Mouse (Mus musculus) liver, embryonic 11.5 days (tissue): ENCODE results near the gene Pkn2. TPM values are rescaled to one million over a fixed set of nuclear protein-coding genes. Genes with fewer than 3 reads are reported as not detected.

ENCODE experiments used
- ATAC-seq: fragments of 200-750 bp; cut with Nextera tagmentation; replicated peaks from 2 replicates; pipeline ENCODE4 v1.8.0; 2017; ENCODE audit warnings: moderate number of reproducible peaks, mild to moderate bottlenecking, moderate TSS enrichment, moderate library complexity; ENCODE audit not compliant: low FRiP score
- DNase-seq: peaks from one replicate; pipeline ENCODE4 v3.0.0-alpha.2; 2017; ENCODE audit warnings: low spot score
- H3K27ac ChIP-seq: fragments of 300-500 bp; sonication (generic); 2 replicates; pipeline ENCODE4 v1.5.1; 2014; ENCODE audit warnings: mild to moderate bottlenecking, low read depth, low read length, control low read depth
- H3K27me3 ChIP-seq: fragments of 300-500 bp; sonication (generic); replicated peaks from 2 replicates; pipeline ENCODE4 v1.6.1; 2014; ENCODE audit warnings: low read length, mixed read lengths; ENCODE audit not compliant: control insufficient read depth, insufficient read depth
- H3K36me3 ChIP-seq: fragments of 300-500 bp; sonication (generic); 2 replicates; pipeline ENCODE4 v1.6.1; 2014; ENCODE audit warnings: mild to moderate bottlenecking, low read length, moderate library complexity, mixed read lengths; ENCODE audit not compliant: control insufficient read depth, insufficient read depth
- H3K4me1 ChIP-seq: fragments of 300-500 bp; sonication (generic); replicated peaks from 2 replicates; pipeline ENCODE4 v1.6.1; 2014; ENCODE audit warnings: low read length, mixed read lengths; ENCODE audit not compliant: control insufficient read depth, insufficient read depth
- H3K4me2 ChIP-seq: fragments of 300-500 bp; sonication (generic); 2 replicates; pipeline ENCODE4 v1.6.1; 2014; ENCODE audit warnings: mild to moderate bottlenecking, control low read depth, moderate library complexity
- H3K4me3 ChIP-seq: fragments of 300-500 bp; sonication (generic); 2 replicates; pipeline ENCODE4 v1.5.1; 2014; ENCODE audit warnings: low read depth, low read length, control low read depth
- H3K9ac ChIP-seq: fragments of 300-500 bp; sonication (generic); 2 replicates; pipeline ENCODE4 v1.6.1; 2014; ENCODE audit warnings: low read depth, low read length, control low read depth
- H3K9me3 ChIP-seq: fragments of 300-500 bp; sonication (generic); 2 replicates; pipeline ENCODE4 v1.6.1; 2016; ENCODE audit warnings: low read length, inconsistent platforms, mixed read lengths; ENCODE audit not compliant: control insufficient read depth
- WGBS: fragments of 180-500 bp; shearing (Covaris S2); extraction: QIAGEN DNeasy Blood & Tissue Kit; methylation state at CpG from one replicate; pipeline ENCODE4 v1.1.7; 2014; 5-methylcytosine and 5-hydroxymethylcytosine counted together
- polyA plus RNA-seq: library from polyadenylated mRNA; unstranded; fragments of >200 nt; fragmentation: Nextera tagmentation; extraction: Ambion mirVana; gene quantifications from 2 replicates; pipeline ENCODE4 v1.2.1, GENCODE M21; 2014

Pkn2 gene
- polyA plus RNA-seq, result 42.7 and 43.6 TPM in 2 replicates

DNA sequence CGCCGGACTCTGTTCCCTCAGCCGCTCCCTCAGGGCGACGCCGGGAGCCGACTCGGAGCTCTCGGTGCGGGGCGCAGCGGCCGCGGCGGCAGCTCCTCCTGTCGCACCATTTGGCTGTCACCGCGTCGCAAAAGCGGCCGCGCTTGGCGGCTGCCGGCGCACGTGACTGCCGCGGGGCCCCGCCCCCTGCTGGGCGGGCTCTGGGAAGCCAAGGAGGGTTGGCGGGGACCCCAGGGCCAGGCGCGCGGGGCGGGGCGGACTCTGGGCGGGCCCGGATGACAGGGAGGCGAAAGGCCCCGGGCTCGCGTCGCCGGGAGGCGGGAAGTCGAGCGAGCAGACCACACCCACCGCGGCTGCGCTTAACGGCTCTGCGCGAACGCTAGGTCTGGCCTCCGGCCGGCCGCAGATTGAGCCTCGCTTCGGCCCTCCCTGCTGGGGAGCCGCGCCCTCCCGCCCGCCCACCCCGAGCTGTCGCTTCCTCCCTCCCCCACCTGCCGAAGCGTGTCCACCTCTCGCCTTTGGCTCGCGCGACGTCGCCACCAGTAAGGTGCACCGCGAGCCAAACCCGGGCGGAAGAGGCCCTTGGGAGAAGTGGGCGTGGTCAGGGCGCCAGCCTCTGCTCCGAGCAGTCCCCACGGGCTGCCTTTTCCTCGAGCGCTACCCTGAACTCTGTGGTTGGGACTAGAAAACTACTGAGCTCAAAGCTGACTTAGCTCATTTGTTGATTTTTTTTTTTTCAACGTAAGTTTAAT is at the start of gene Pkn2:
Gene Pkn2 (minus strand): TSS at position 133 of the 752 bp plus-strand sequence.
- ATAC-seq (peak; percentile 95), DNase-seq (peak; percentile 99)
- Histone ChIP-seq H3K9me3 (no peaks in the 10 kb centered on the region), H3K27me3 (no peaks in the 10 kb centered on the region), H3K9ac (peak within 1 kb of the TSS; percentile 98), H3K4me3 (peak within 1 kb of the TSS; percentile 99), H3K4me1 (peaks cover 16% of the 10 kb centered on the region), H3K27ac (peak within 1 kb of the TSS; percentile 99), H3K4me2 (peak within 1 kb of the TSS; percentile 68), H3K36me3 (no peaks in the 10 kb centered on the region)
- WGBS, result under 1% methylated on average over 69 of the region's 84 CpGs

- H3K4me3 ChIP-seq, result no peak overlapping the region
- no peaks in the 10 kb centered on the region for H3K9me3 ChIP-seq
- no peaks in the 10 kb centered on the region for H3K36me3 ChIP-seq
- no peak for DNase-seq
- WGBS, result 76% methylated on average over 2 of the region's 2 CpGs
- no peak for ATAC-seq
- H3K4me2 ChIP-seq, result no peak overlapping the region
- no peak overlapping the region for H3K9ac ChIP-seq
- H3K27ac ChIP-seq, result no peak overlapping the region
- no peaks in the 10 kb centered on the region for H3K4me1 ChIP-seq
- no peaks in the 10 kb centered on the region for H3K27me3 ChIP-seq
Measured at GRCm38 (mm10) chr3:142929906-142930305, 48.1 kb upstream of the Pkn2 start.

- ATAC-seq (peak; percentile 36; the same call in 1 of the 2 replicates), DNase-seq (no peak)
- Histone ChIP-seq H3K4me2 (no peak overlapping the region), H3K4me1 (no peaks in the 10 kb centered on the region), H3K27me3 (no peaks in the 10 kb centered on the region), H3K36me3 (no peaks in the 10 kb centered on the region), H3K9ac (no peak overlapping the region), H3K9me3 (no peaks in the 10 kb centered on the region), H3K27ac (no peak overlapping the region), H3K4me3 (no peak overlapping the region)
- WGBS, result 84% methylated on average over 3 of the region's 3 CpGs
Measured at GRCm38 (mm10) chr3:142927311-142927710, 45.5 kb upstream of the Pkn2 start.

GRCm38 (mm10) chr3:142924831-142925348 is 43.1 kb upstream of the Pkn2 start:
- Histone ChIP-seq H3K4me3 (no peak overlapping the region), H3K36me3 (no peaks in the 10 kb centered on the region), H3K27me3 (no peaks in the 10 kb centered on the region), H3K4me1 (no peaks in the 10 kb centered on the region), H3K9ac (no peak overlapping the region), H3K27ac (no peak overlapping the region), H3K4me2 (no peak overlapping the region), H3K9me3 (no peaks in the 10 kb centered on the region)
- WGBS, result 83% methylated on average over 2 of the region's 2 CpGs
- ATAC-seq (no peak), DNase-seq (no peak)

GRCm38 (mm10) chr3:142919070-142919469 is 37.3 kb upstream of the Pkn2 start:
- WGBS, result 63% methylated on average over 3 of the region's 3 CpGs
- H3K4me1 ChIP-seq, result no peaks in the 10 kb centered on the region
- H3K4me3 ChIP-seq, result no peak overlapping the region
- no peak overlapping the region for H3K4me2 ChIP-seq
- DNase-seq, result no peak
- H3K36me3 ChIP-seq, result no peaks in the 10 kb centered on the region
- no peak for ATAC-seq
- no peaks in the 10 kb centered on the region for H3K27me3 ChIP-seq
- H3K9ac ChIP-seq, result no peak overlapping the region
- H3K27ac ChIP-seq, result no peak overlapping the region
- H3K9me3 ChIP-seq, result no peaks in the 10 kb centered on the region

DNA sequence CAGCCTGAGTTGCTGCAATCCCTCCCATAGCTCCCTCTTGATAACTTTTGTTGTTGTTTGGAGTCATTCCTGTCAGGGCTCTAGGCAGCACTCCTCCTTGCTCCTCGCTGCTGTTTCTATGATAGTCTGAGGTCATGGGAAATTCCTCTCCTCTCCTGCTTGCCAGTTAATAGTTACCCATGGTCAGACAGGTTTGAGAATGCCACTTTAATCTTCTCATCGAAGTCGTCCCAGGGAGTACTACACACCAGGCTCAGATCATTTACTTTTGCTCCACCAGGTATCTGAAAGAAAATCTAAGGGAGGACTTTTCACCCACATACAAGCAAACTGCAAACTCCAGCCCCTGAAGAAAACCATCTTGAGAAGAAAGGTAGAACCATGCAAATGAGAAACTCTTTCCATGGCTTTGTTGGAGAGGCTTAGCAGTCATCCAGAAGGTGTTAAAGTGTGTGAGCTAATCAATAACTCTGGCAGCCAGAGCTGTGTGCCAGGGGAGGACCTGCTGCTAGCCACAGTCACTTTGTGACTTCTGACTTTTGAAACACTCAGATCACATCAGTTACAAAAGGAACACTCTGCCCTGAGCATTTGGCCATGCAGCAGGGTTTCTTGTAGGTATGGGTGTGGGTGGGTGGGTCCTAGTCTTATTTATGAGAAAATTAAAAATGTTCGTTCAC is 36.1 kb upstream of the Pkn2 start:
- Histone ChIP-seq H3K4me1 (no peaks in the 10 kb centered on the region), H3K27ac (no peak overlapping the region), H3K36me3 (no peaks in the 10 kb centered on the region), H3K4me3 (no peak overlapping the region), H3K9me3 (no peaks in the 10 kb centered on the region), H3K27me3 (no peaks in the 10 kb centered on the region), H3K4me2 (no peak overlapping the region), H3K9ac (no peak overlapping the region)
- ATAC-seq (no peak), DNase-seq (no peak)
- WGBS, result 65% methylated on average over 4 of the region's 4 CpGs

DNA sequence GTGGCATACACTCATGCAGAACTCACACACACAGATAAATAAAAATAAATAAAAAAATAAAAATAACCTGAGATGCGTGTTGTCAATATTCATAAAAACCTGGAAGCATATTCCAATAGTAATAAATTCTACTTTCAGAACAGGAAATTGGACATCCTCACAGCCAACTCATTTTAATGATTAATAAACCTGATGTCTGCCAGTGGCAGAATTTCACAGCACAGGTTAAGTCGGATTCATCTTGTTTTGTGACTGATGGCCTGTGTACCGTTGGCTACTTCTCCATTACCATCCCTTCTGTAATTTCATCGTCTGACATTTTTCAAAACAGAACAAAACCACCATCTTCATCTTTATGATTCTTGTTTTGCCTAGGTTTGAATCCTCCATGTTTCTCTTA is 35.4 kb upstream of the Pkn2 start:
- H3K4me2 ChIP-seq, result no peak overlapping the region
- no peaks in the 10 kb centered on the region for H3K36me3 ChIP-seq
- no peak for ATAC-seq
- H3K9me3 ChIP-seq, result no peaks in the 10 kb centered on the region
- H3K27me3 ChIP-seq, result no peaks in the 10 kb centered on the region
- no peak for DNase-seq
- WGBS, result 90% methylated on average over 4 of the region's 4 CpGs
- H3K9ac ChIP-seq, result no peak overlapping the region
- no peak overlapping the region for H3K4me3 ChIP-seq
- H3K27ac ChIP-seq, result no peak overlapping the region
- no peaks in the 10 kb centered on the region for H3K4me1 ChIP-seq

- ATAC-seq (no peak), DNase-seq (no peak)
- Histone ChIP-seq H3K4me3 (no peak overlapping the region), H3K4me1 (no peaks in the 10 kb centered on the region), H3K27me3 (no peaks in the 10 kb centered on the region), H3K9me3 (no peaks in the 10 kb centered on the region), H3K9ac (no peak overlapping the region), H3K36me3 (no peaks in the 10 kb centered on the region), H3K27ac (no peak overlapping the region), H3K4me2 (no peak overlapping the region)
- WGBS, result 66% methylated on average over 1 of the region's 1 CpGs
Measured at GRCm38 (mm10) chr3:142913295-142913694, 31.5 kb upstream of the Pkn2 start.
